Comparison of ENCODE assay signal across 9 mouse cellular contexts in the genomic region with DNA sequence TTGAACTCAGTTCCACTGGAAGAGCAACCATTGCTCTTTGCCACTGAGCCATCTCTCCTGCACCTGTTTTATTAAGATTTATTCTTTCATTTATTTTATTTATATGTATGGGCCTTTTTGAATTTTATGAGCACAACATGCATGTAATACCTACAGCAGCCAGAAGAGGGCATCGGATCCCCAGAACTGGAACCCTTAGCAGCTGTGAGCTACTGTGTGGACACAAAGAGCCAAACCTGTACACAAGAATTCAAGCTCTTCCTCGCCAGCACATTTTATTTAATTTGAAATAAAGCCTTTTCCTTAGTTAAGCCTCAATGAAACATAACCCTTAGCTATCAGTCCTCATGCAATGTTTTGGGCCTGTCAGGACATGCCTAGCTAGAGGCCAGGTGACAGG.
DNase-seq lines count a peak whose midpoint lies in the region; ATAC-seq and TF ChIP-seq lines count a peak whose summit lies in the region.
"Had no signal": no experiment of that assay in that cellular context is flagged by ENCODE, and none has a peak within 500 bp of the region (broad histone marks: within the 10 kb centered on the region; RNA-seq: fewer than 3 reads in every experiment).

No protein-coding gene starts in this region.

- no peaks in the 10 kb centered on the region for H3K9me3 ChIP-seq in kidney, postnatal 0 days (replicated peaks; ENCODE audit: low read length)
- no peaks in the 10 kb centered on the region for H3K9me3 ChIP-seq in embryonic facial prominence, embryonic 10.5 days

- no peak overlapping the region for H3K9ac ChIP-seq in kidney, postnatal 0 days (ENCODE audit: low read depth, low read length)

- no peaks in the 10 kb centered on the region for H3K36me3 ChIP-seq in kidney, postnatal 0 days (ENCODE audit: insufficient read depth, low read length)
- no peaks in the 10 kb centered on the region for H3K36me3 ChIP-seq in embryonic facial prominence, embryonic 10.5 days (replicated peaks)

- H3K27ac ChIP-seq in kidney, postnatal 0 days: no peak overlapping the region
- H3K27ac ChIP-seq in embryonic facial prominence, embryonic 10.5 days (replicated peaks): no peak overlapping the region

- intact Hi-C loops in gastrocnemius, postnatal 36 days (cut with DNase I): no loop called here

- no peak overlapping the region for H3K4me3 ChIP-seq in kidney, postnatal 0 days (replicated peaks; ENCODE audit: low read depth, low read length)
- H3K4me3 ChIP-seq in embryonic facial prominence, embryonic 10.5 days: no peak overlapping the region
- H3K4me3 ChIP-seq: erythroblast, embryonic 14.5 days had no signal

- ATAC-seq in CD4-positive, CD25-positive, alpha-beta regulatory T cell, adult 4 months: no peak
- ATAC-seq in kidney, postnatal 0 days (replicated peaks; ENCODE audit: low FRiP score, low read depth): no peak

- TF ChIP-seq CTCF in kidney, postnatal 0 days (IDR thresholded peaks at IDR 0.05; ENCODE audit: low read depth): peak; percentile 68

- H3K4me2 ChIP-seq in kidney, postnatal 0 days (ENCODE audit: low read length): no peak overlapping the region

- H3K4me1 ChIP-seq in kidney, postnatal 0 days (replicated peaks; ENCODE audit: insufficient read depth, low read length): 0 out of 2 replicates have a peak, but pooled peaks cover 4% of the 10 kb centered on the region
- H3K4me1 ChIP-seq in embryonic facial prominence, embryonic 10.5 days: peaks cover 74% of the 10 kb centered on the region

- no peaks in the 10 kb centered on the region for H3K27me3 ChIP-seq in kidney, postnatal 0 days (ENCODE audit: insufficient read depth, low read length)
- peaks cover 22% of the 10 kb centered on the region for H3K27me3 ChIP-seq in embryonic facial prominence, embryonic 10.5 days (replicated peaks; ENCODE audit: low read depth, poor library complexity, severe bottlenecking)

- peak; percentile 71 for DNase-seq in CD4-positive, CD25-positive, alpha-beta regulatory T cell, adult 2 months (ENCODE audit: low read depth, low spot score)
- DNase-seq in kidney, postnatal 0 days (ENCODE audit: low spot score): peak; percentile 64
- no peak for DNase-seq in kidney, adult 11 months
- DNase-seq in CD8-positive naive resting alpha-beta T cell, adult 2 months (ENCODE audit: low read depth in 2 of 2, low spot score in 2 of 2): peak; percentile 37 to 55
- DNase-seq in embryonic facial prominence, embryonic 10.5 days (ENCODE audit: low spot score): peak; percentile 60
- peak; percentile 15 for DNase-seq in retina, adult 2 months (ENCODE audit: low read depth, low spot score)
- no peak for DNase-seq in gastrocnemius, postnatal 36 days

- WGBS in kidney, postnatal 0 days: 62% methylated on average over 2 of the region's 2 CpGs
- WGBS in embryonic facial prominence, embryonic 10.5 days: 64% methylated on average over 2 of the region's 2 CpGs

Comparison
In these comparisons a context has a peak if more than half of its experiments do, and no peak if none do; other contexts are left out.
1. DNase-seq: peak in CD4-positive, CD25-positive, alpha-beta regulatory T cell, adult 2 months (single experiment), kidney, postnatal 0 days (single experiment), CD8-positive naive resting alpha-beta T cell, adult 2 months (2 of 2), embryonic facial prominence, embryonic 10.5 days (single experiment) and retina, adult 2 months (single experiment); none in kidney, adult 11 months (single experiment) and gastrocnemius, postnatal 36 days (0 of 2).